9 mouse cellular contexts compared by ENCODE assay signal in genomic region chr12:11437266-11437906, GRCm38 (mm10). TPM values are rescaled to one million over a fixed set of nuclear protein-coding genes. Genes with fewer than 3 reads are reported as not detected.
DNase-seq lines count a peak whose midpoint lies in the region; ATAC-seq lines count a peak whose summit lies in the region.
"Had no signal": no experiment of that assay in that cellular context is flagged by ENCODE, and none has a peak within 500 bp of the region (broad histone marks: within the 10 kb centered on the region; RNA-seq: fewer than 3 reads in every experiment).

No protein-coding gene starts in this region.

- ATAC-seq in hindbrain, embryonic 15.5 days (ENCODE audit: low FRiP score, low read depth) = peak; percentile 43; the same call in 1 of the 2 replicates
- ATAC-seq in inflammation-experienced regulatory T-cells, adult 6 months = no peak

- no peaks in the 10 kb centered on the region for H3K36me3 ChIP-seq in hindbrain, embryonic 15.5 days

- H3K9ac ChIP-seq in hindbrain, embryonic 15.5 days = peak overlapping the region; percentile 63

- H3K4me1 ChIP-seq in hindbrain, embryonic 15.5 days (replicated peaks) = peaks cover 23% of the 10 kb centered on the region

- H3K4me3 ChIP-seq in hindbrain, embryonic 15.5 days = peak overlapping the region; percentile 57

- H3K4me2 ChIP-seq in hindbrain, embryonic 15.5 days = peak overlapping the region; percentile 92

- H3K9me3 ChIP-seq in hindbrain, embryonic 15.5 days = no peaks in the 10 kb centered on the region

- H3K27ac ChIP-seq in hindbrain, embryonic 15.5 days (replicated peaks) = peak overlapping the region; percentile 84

- DNase-seq in adrenal gland, adult 18-20 months (ENCODE audit: low spot score in 2 of 2) = peak; percentile 76 to 81
- peak; percentile 95 to 97 for DNase-seq in cerebellum, postnatal 25 days
- DNase-seq in gastrocnemius, adult 18-20 months (ENCODE audit: low spot score) = peak; percentile 44
- DNase-seq in layer of hippocampus, postnatal 25 days (ENCODE audit: extremely low spot score in 1 of 2, low spot score in 1 of 2) = peak; percentile 82 to 94
- peak; percentile 86 for DNase-seq in lung, postnatal 10 days
- peak; percentile 57 for DNase-seq in retina, postnatal 7 days (ENCODE audit: low read depth, low spot score)

- WGBS in hindbrain, embryonic 15.5 days = 14% methylated on average over 17 of the region's 17 CpGs

- 0 out of 2 replicates have a peak, but pooled peaks cover 2% of the 10 kb centered on the region for H3K27me3 ChIP-seq in hindbrain, embryonic 15.5 days

RNA-seq across cellular contexts. Expression of gene Vsnl1, which starts 1.0 kb away (rescaled TPM):
- total RNA-seq in adrenal gland, adult 18-20 months (2021) = 10 to 100 TPM; 38.4 to 47.3 TPM
- not detected for total RNA-seq in gastrocnemius, adult 18-20 months (2021)
- 95.3 and 123 TPM in 2 replicates for polyA plus RNA-seq in hindbrain, embryonic 15.5 days (2015; fragmentation: Nextera tagmentation; extraction: Ambion mirVana)
- total RNA-seq in layer of hippocampus, postnatal 25 days (2021) = 100 to 1,000 TPM; 408 to 421 TPM
- polyA plus RNA-seq in inflammation-experienced regulatory T-cells, adult 6 months (2017; shearing (Covaris generic)) = not detected

RNA-seq across cellular contexts. Expression of gene Rad51ap2, which starts 18.5 kb away (rescaled TPM):
- total RNA-seq in adrenal gland, adult 18-20 months (2021) = not detected
- total RNA-seq in gastrocnemius, adult 18-20 months (2021) = not detected
- polyA plus RNA-seq in hindbrain, embryonic 15.5 days (2015; fragmentation: Nextera tagmentation; extraction: Ambion mirVana) = 0.30 and 0.53 TPM in 2 replicates
- 1 to 10 TPM in 1 of 2 experiments, under 1 TPM in 1; 0.39 to 1.1 TPM for total RNA-seq in layer of hippocampus, postnatal 25 days (2021)
- polyA plus RNA-seq in inflammation-experienced regulatory T-cells, adult 6 months (2017; shearing (Covaris generic)) = not detected
- polyA plus RNA-seq: gonadal fat pad, adult 2 months had no signal

Comparison
In these comparisons a context has a peak if more than half of its experiments do, and no peak if none do; other contexts are left out.
1. DNase-seq: peak in every context shown above with its lines; median percentile 96 in cerebellum, postnatal 25 days; 88 in layer of hippocampus, postnatal 25 days; 86 in lung, postnatal 10 days; 78 in adrenal gland, adult 18-20 months; 57 in retina, postnatal 7 days; 44 in gastrocnemius, adult 18-20 months.
2. RNA of gene Vsnl1, which starts 1.0 kb away (total RNA-seq): 408 to 421 TPM in layer of hippocampus, postnatal 25 days and 38.4 to 47.3 TPM in adrenal gland, adult 18-20 months; not detected in gastrocnemius, adult 18-20 months; every median in the first group is over 10 times any median in the second.